Mouse (Mus musculus): Measurements from ENCODE around the gene Grik4.

- TF ChIP-seq PAX5 (IDR thresholded peaks at IDR 0.05; ENCODE audit: low read length), result no peak
- TF ChIP-seq POLR2AphosphoS2 (IDR thresholded peaks at IDR 0.05; ENCODE audit: low read depth, low read length), result no peak
- TF ChIP-seq CTCF (conservative IDR thresholded peaks at IDR 0.05 in 1 of 2, IDR thresholded peaks at IDR 0.05 in 1 of 2; ENCODE audit: low read depth in 2 of 2, low read length in 2 of 2), result no peak
- no peak for TF ChIP-seq E2F4 (IDR thresholded peaks at IDR 0.05; ENCODE audit: insufficient replicate concordance, low read depth, low read length)
- no peak for TF ChIP-seq MAX (IDR thresholded peaks at IDR 0.05; ENCODE audit: low read length)
- no peak for TF ChIP-seq JUND (conservative IDR thresholded peaks at IDR 0.05; ENCODE audit: low read depth, low read length)
- TF ChIP-seq NRF1 (IDR thresholded peaks at IDR 0.05; ENCODE audit: low read depth, low read length), result no peak
These were observed 83.1 kb downstream of the Grik4 start for GRCm38 (mm10) chr9:42861238-42861637.

All from CH12.LX (cell line).